Mouse (Mus musculus) bone marrow macrophage, adult 2 months (primary cell): Measurements from ENCODE around the gene Trp53i13.

ENCODE experiments used
- CTCF ChIP-seq: IDR thresholded peaks from 2 replicates; pipeline ENCODE4 v1.5.1; 2012; ENCODE audit warnings: low read depth, mild to moderate bottlenecking, low read length, moderate library complexity
- POLR2A ChIP-seq: IDR thresholded peaks from 2 replicates; pipeline ENCODE4 v1.6.1; 2012; ENCODE audit warnings: mild to moderate bottlenecking, low read depth, low read length, borderline replicate concordance

DNA sequence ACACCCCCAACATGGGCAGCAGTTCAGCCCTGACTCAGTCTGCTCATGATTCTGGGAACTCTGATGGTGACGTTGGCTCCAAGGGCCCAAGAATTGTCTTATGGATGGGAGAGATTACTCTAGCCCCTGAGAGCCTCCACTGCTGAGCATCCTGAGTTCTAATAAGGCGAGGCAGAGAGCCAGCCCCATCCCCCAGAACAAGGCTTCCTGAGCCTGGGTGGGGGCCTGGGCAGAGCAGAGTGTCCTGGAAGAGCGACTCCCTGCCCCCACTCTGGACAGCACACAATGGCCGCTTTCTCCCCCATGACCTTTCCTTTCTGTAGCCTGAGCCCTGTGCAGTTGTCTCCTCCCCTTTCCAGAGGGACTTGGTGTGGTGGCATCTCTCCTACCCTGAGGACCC is 17.9 kb downstream of the Trp53i13 start:
- TF ChIP-seq POLR2A (no peak), CTCF (no peak)
